Mouse (Mus musculus) stomach, embryonic 14.5 days (tissue): Measurements from ENCODE around the gene Nptn. TPM values are rescaled to one million over a fixed set of nuclear protein-coding genes. Genes with fewer than 3 reads are reported as not detected.

Source experiments
- ATAC-seq: fragments of 200-750 bp; cut with Nextera tagmentation; 2 replicates; pipeline ENCODE4 v1.8.0; 2017; ENCODE audit warnings: low read depth, moderate TSS enrichment; ENCODE audit not compliant: insufficient number of reproducible peaks, insufficient read depth, low FRiP score
- H3K27ac ChIP-seq: fragments of 300-500 bp; sonication (generic); 2 replicates; pipeline ENCODE4 v1.5.1; 2014; ENCODE audit warnings: mild to moderate bottlenecking, low read length, moderate library complexity, mixed read lengths
- H3K27me3 ChIP-seq: fragments of 300-500 bp; sonication (generic); 2 replicates; pipeline ENCODE4 v1.6.1; 2014; ENCODE audit warnings: low read length, control low read depth, mixed read lengths; ENCODE audit not compliant: control insufficient read depth, insufficient read depth
- H3K36me3 ChIP-seq: fragments of 300-500 bp; sonication (generic); 2 replicates; pipeline ENCODE4 v1.6.1; 2014; ENCODE audit warnings: mild to moderate bottlenecking, control low read depth, low read length, moderate library complexity, mixed read lengths; ENCODE audit not compliant: control insufficient read depth, insufficient read depth
- H3K4me1 ChIP-seq: fragments of 300-500 bp; sonication (generic); 2 replicates; pipeline ENCODE4 v1.6.1; 2014; ENCODE audit warnings: low read length, control low read depth, mixed read lengths; ENCODE audit not compliant: control insufficient read depth, insufficient read depth
- H3K4me2 ChIP-seq: fragments of 300-500 bp; sonication (generic); replicated peaks from 2 replicates; pipeline ENCODE4 v1.6.1; 2014; ENCODE audit warnings: low read depth, low read length, control low read depth
- H3K4me3 ChIP-seq: fragments of 300-500 bp; sonication (generic); 2 replicates; pipeline ENCODE4 v1.5.1; 2014; ENCODE audit warnings: low read depth, low read length, control low read depth
- H3K9ac ChIP-seq: fragments of 300-500 bp; sonication (generic); replicated peaks from 2 replicates; pipeline ENCODE4 v1.6.1; 2014; ENCODE audit warnings: low read depth, mild to moderate bottlenecking, control low read depth, low read length, moderate library complexity, mixed read lengths
- H3K9me3 ChIP-seq: fragments of 300-500 bp; sonication (generic); 2 replicates; pipeline ENCODE4 v1.6.1; 2016; ENCODE audit warnings: low read depth, low read length, control low read depth; ENCODE audit not compliant: control insufficient read depth
- WGBS: fragments of 180-500 bp; shearing (Covaris S2); extraction: QIAGEN DNeasy Blood & Tissue Kit; methylation state at CpG from one replicate; pipeline ENCODE4 v1.1.7; 2014; 5-methylcytosine and 5-hydroxymethylcytosine counted together
- polyA plus RNA-seq: library from polyadenylated mRNA; unstranded; fragments of >200 nt; fragmentation: Nextera tagmentation; extraction: Ambion mirVana; gene quantifications from 2 replicates; pipeline ENCODE4 v1.2.1, GENCODE M21; 2014

Gene Nptn
- 152 and 154 TPM in 2 replicates for polyA plus RNA-seq

- ATAC-seq, result peak; percentile 98
- Histone ChIP-seq H3K36me3 (no peaks in the 10 kb centered on the region), H3K9me3 (no peaks in the 10 kb centered on the region), H3K4me2 (peak within 1 kb of the TSS; percentile 72), H3K4me3 (peak within 1 kb of the TSS; percentile 96), H3K27ac (peak within 1 kb of the TSS; percentile 94), H3K9ac (peak within 1 kb of the TSS; percentile 98), H3K4me1 (0 out of 2 replicates have a peak, but pooled peaks cover 6% of the 10 kb centered on the region), H3K27me3 (no peaks in the 10 kb centered on the region)
- under 1% methylated on average over 34 of the region's 56 CpGs for WGBS
These were observed at the start of gene Nptn for GRCm38 (mm10) chr9:58581958-58582540. Nptn (plus strand) TSS chr9:58582240.

DNA sequence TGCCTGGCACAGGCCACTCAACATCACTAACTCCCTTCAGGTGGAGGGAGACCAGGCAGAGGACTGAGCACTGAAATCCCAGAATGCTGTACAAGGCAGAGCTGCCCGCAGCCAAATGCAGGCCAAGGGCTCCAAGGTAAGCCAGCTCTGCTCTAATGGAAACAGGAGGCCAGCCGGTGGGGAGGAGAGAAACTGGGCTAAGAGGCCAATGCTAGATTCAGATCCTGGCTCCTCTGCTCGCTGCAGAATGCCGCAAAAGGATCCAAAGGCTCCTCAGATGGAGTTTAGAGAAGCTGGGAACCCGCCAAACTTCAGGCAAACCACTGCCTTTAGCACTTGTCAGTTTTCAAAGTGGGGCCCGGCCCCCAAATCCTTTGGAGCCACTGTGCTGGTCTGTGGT is 48.7 kb upstream of the Nptn start:
- Histone ChIP-seq H3K27ac (no peak overlapping the region), H3K4me3 (no peak overlapping the region), H3K4me1 (no peaks in the 10 kb centered on the region), H3K27me3 (no peaks in the 10 kb centered on the region), H3K36me3 (peaks cover 17% of the 10 kb centered on the region), H3K9me3 (no peaks in the 10 kb centered on the region), H3K9ac (no peak overlapping the region), H3K4me2 (no peak overlapping the region)
- ATAC-seq, result no peak
- 91% methylated on average over 6 of the region's 6 CpGs for WGBS

DNA sequence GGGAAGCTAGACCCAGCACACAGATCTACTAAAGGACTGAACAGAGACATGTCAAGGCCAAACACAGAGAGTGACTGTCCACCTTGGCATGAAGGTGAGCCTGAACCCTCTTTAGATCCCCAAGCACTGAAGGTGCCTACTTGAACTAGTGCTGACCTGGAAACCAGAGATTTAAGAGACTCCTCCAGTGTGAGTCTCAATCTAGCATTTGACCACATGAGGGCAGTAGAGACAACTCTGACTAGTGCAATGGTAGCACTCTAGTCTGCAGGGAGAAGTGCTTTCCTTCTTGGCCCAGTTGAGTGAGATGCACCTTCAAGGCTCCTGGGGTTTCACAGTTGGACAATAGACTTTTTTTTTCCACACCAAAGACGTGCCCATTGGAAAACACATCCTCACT is 47.3 kb upstream of the Nptn start:
- no peak for ATAC-seq
- Histone ChIP-seq H3K36me3 (peaks cover 16% of the 10 kb centered on the region), H3K4me2 (no peak overlapping the region), H3K9me3 (no peaks in the 10 kb centered on the region), H3K4me3 (no peak overlapping the region), H3K9ac (no peak overlapping the region), H3K4me1 (no peaks in the 10 kb centered on the region), H3K27me3 (no peaks in the 10 kb centered on the region), H3K27ac (no peak overlapping the region)
- WGBS, result 50% methylated on average over 1 of the region's 1 CpGs

DNA sequence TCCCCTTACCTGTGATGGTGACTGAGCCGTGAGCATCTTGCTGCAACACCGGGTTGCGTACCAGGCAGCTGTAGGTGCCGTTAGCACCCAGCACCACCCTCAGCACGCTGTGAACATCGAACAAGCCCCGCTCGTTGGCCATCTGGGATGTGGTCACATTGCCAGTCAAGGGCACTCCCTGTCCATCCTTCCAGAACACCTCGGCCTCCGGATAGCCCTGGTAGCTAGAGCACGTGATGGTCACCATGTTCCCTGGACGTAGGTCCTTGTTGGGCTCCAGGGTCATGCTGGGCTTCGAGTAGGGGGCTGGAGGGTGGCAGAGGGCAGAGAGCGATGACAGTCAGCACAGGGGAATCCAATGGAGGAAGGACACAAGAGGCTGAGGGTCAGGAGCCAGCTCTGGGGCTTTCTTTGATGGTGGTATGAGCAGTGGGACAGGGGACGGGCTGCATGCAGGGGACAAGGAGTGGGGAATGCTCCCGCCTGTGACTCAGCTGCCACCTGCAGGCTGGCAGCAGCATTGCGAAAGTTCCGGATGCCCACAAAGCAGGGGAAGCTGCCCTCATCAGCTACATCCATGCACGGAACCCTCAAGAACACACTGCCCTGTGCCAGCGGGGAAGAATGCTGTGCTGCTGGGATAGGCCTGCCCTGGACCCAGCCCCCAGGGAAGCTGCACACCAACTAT is 46.4 kb upstream of the Nptn start:
- Histone ChIP-seq H3K27me3 (no peaks in the 10 kb centered on the region), H3K9me3 (no peaks in the 10 kb centered on the region), H3K4me3 (no peak overlapping the region), H3K9ac (no peak overlapping the region), H3K4me1 (no peaks in the 10 kb centered on the region), H3K36me3 (peaks cover 9% of the 10 kb centered on the region), H3K4me2 (no peak overlapping the region), H3K27ac (no peak overlapping the region)
- 80% methylated on average over 20 of the region's 20 CpGs for WGBS
- no peak for ATAC-seq

GRCm38 (mm10) chr9:58537774-58538173 is 44.3 kb upstream of the Nptn start:
- Histone ChIP-seq H3K36me3 (peaks cover 9% of the 10 kb centered on the region), H3K4me3 (no peak overlapping the region), H3K4me2 (no peak overlapping the region), H3K27me3 (no peaks in the 10 kb centered on the region), H3K4me1 (peaks cover 4% of the 10 kb centered on the region; the same call in 1 of the 2 replicates), H3K9ac (no peak overlapping the region), H3K9me3 (no peaks in the 10 kb centered on the region), H3K27ac (no peak overlapping the region)
- WGBS, result 91% methylated on average over 3 of the region's 3 CpGs
- ATAC-seq, result no peak

DNA sequence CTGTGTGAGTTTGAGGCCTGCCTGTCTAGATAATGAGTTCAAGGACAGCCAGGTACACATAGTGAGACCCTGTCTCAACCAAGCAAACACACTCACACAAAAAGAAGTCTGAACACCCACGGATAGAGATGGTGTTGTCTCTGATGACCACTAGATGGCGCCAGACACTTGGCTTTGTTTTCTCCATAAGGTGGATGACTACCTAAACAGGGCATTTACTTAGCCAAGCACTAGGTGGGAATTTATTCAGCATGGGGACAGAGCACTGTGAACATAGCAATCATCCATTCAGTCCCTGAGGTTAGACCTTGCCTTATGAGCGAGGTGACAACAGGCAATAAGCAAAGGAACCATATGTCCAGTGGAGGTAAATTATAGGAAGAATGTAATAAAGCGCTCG is 42.2 kb upstream of the Nptn start:
- Histone ChIP-seq H3K36me3 (peaks cover 4% of the 10 kb centered on the region), H3K4me1 (peaks cover 4% of the 10 kb centered on the region; the same call in 1 of the 2 replicates), H3K27ac (no peak overlapping the region), H3K9ac (no peak overlapping the region), H3K4me2 (no peak overlapping the region), H3K9me3 (no peaks in the 10 kb centered on the region), H3K27me3 (no peaks in the 10 kb centered on the region), H3K4me3 (no peak overlapping the region)
- ATAC-seq, result no peak
- 50% methylated on average over 5 of the region's 5 CpGs for WGBS

GRCm38 (mm10) chr9:58541895-58542338 is 40.1 kb upstream of the Nptn start:
- no peak overlapping the region for H3K27ac ChIP-seq
- H3K4me3 ChIP-seq, result no peak overlapping the region
- H3K27me3 ChIP-seq, result no peaks in the 10 kb centered on the region
- H3K4me1 ChIP-seq, result peaks cover 4% of the 10 kb centered on the region; the same call in 1 of the 2 replicates
- H3K4me2 ChIP-seq, result no peak overlapping the region
- H3K9ac ChIP-seq, result no peak overlapping the region
- peaks cover 4% of the 10 kb centered on the region for H3K36me3 ChIP-seq
- H3K9me3 ChIP-seq, result no peaks in the 10 kb centered on the region
- no peak for ATAC-seq
- 46% methylated on average over 6 of the region's 6 CpGs for WGBS

DNA sequence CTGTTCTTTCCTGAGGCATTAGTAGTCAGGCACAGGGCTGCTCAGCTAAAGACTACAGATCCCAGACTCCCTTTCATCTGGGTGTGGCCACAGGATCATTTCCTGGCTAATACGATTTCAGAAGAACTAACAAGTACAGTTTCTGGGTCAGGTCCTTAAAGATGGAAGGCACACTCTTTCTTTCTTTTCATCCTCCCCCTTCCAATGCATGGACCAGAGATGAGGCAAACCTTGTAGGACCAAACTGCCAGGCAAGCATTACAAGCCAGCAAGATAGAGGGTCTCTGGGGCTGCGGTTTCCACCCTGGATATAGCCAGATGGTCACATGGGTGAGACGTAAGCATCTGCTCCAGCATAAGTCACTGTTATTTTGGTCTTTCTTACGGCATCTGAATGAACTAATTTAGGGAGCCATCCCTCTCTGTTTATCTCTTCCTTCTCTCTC is 37.1 kb upstream of the Nptn start:
- H3K27me3 ChIP-seq, result no peaks in the 10 kb centered on the region
- no peak overlapping the region for H3K4me3 ChIP-seq
- peaks cover 7% of the 10 kb centered on the region; the same call in 1 of the 2 replicates for H3K4me1 ChIP-seq
- 55% methylated on average over 4 of the region's 4 CpGs for WGBS
- H3K9me3 ChIP-seq, result no peaks in the 10 kb centered on the region
- H3K27ac ChIP-seq, result no peak overlapping the region
- no peak overlapping the region; the same call in 1 of the 2 replicates for H3K4me2 ChIP-seq
- ATAC-seq, result no peak
- no peak overlapping the region for H3K9ac ChIP-seq
- H3K36me3 ChIP-seq, result no peaks in the 10 kb centered on the region
